Comparison of ENCODE assay signal across 25 mouse cellular contexts in genomic region chr7:68227021-68227420, GRCm38 (mm10). TPM values are rescaled to one million over a fixed set of nuclear protein-coding genes. Genes with fewer than 3 reads are reported as not detected.
A peak's percentile ranks its signal among the peaks of the same experiment; 100 is the strongest.
DNase-seq lines count a peak whose midpoint lies in the region; ATAC-seq and TF ChIP-seq lines count a peak whose summit lies in the region.
"Had no signal": no experiment of that assay in that cellular context is flagged by ENCODE, and none has a peak within 500 bp of the region (broad histone marks: within the 10 kb centered on the region; RNA-seq: fewer than 3 reads in every experiment).

No protein-coding gene starts in this region.

- no peaks in the 10 kb centered on the region for H3K27me3 ChIP-seq in thymus, adult 2 months (ENCODE audit: control insufficient read depth, insufficient read depth, low read length)
- H3K27me3 ChIP-seq in embryonic facial prominence, embryonic 10.5 days (replicated peaks; ENCODE audit: low read depth, poor library complexity, severe bottlenecking): no peaks in the 10 kb centered on the region
- H3K27me3 ChIP-seq: embryonic facial prominence, embryonic 12.5 days; forebrain, embryonic 13.5 days; heart, embryonic 15.5 days had no signal

- H3K36me3 ChIP-seq in thymus, adult 2 months (ENCODE audit: control insufficient read depth, insufficient read depth, low read length): no peaks in the 10 kb centered on the region
- peaks cover 91% of the 10 kb centered on the region for H3K36me3 ChIP-seq in embryonic facial prominence, embryonic 10.5 days (replicated peaks)

- no peak for TF ChIP-seq CTCF in thymus, adult 2 months (IDR thresholded peaks at IDR 0.05; ENCODE audit: borderline replicate concordance, control insufficient read depth, extremely low read depth, insufficient read depth, low read length, poor library complexity)

- no peak for TF ChIP-seq POLR2A in thymus, adult 2 months (IDR thresholded peaks at IDR 0.05; ENCODE audit: control insufficient read depth, extremely low read depth, insufficient read depth, low read length, poor library complexity)

- H3K4me3 ChIP-seq in thymus, adult 2 months (ENCODE audit: control insufficient read depth, insufficient read depth, low read length): no peak overlapping the region
- H3K4me3 ChIP-seq in embryonic facial prominence, embryonic 10.5 days: no peak overlapping the region
- H3K4me3 ChIP-seq: embryonic facial prominence, embryonic 12.5 days; forebrain, embryonic 13.5 days; gastrocnemius, adult 2 months; heart, embryonic 15.5 days had no signal

- 0 out of 2 replicates have a peak, but pooled peaks have one; percentile 10 for ATAC-seq in megakaryocyte, adult 5-6 weeks (ENCODE audit: poor library complexity, severe bottlenecking)
- ATAC-seq: forebrain, embryonic 13.5 days; hindbrain, embryonic 16.5 days; inflammation-experienced regulatory T-cells, adult 6 months; intestine, postnatal 0 days had no signal

- no peaks in the 10 kb centered on the region for H3K9me3 ChIP-seq in embryonic facial prominence, embryonic 10.5 days
- H3K9me3 ChIP-seq: embryonic facial prominence, embryonic 12.5 days; forebrain, embryonic 13.5 days; heart, embryonic 15.5 days had no signal

- WGBS in thymus, adult 2 months: 86% methylated on average over 11 of the region's 11 CpGs
- WGBS in embryonic facial prominence, embryonic 10.5 days: 83% methylated on average over 11 of the region's 11 CpGs

- H3K27ac ChIP-seq in thymus, adult 2 months (ENCODE audit: control insufficient read depth, insufficient read depth, low read length): peak overlapping the region; percentile 29; the same call in 1 of the 2 replicates
- peak overlapping the region; percentile 35; the same call in 1 of the 2 replicates for H3K27ac ChIP-seq in embryonic facial prominence, embryonic 10.5 days (replicated peaks)
- H3K27ac ChIP-seq: gastrocnemius, adult 2 months; heart, embryonic 15.5 days had no signal

- peaks cover 56% of the 10 kb centered on the region for H3K4me1 ChIP-seq in thymus, adult 2 months (replicated peaks; ENCODE audit: control insufficient read depth, insufficient read depth, low read length)
- peaks cover 52% of the 10 kb centered on the region for H3K4me1 ChIP-seq in embryonic facial prominence, embryonic 10.5 days

- peak; percentile 34 to 45 for DNase-seq in cerebellum, postnatal 14 days
- no peak for DNase-seq in cerebellum, postnatal 36 days
- DNase-seq in thymus, adult 2 months: no peak
- no peak for DNase-seq in thymus, postnatal 25 days
- DNase-seq in embryonic facial prominence, embryonic 10.5 days (ENCODE audit: low spot score): no peak
- DNase-seq in adrenal gland, adult (ENCODE audit: inconsistent age in 2 of 2, low spot score in 1 of 2): no peak
- DNase-seq in urinary bladder, postnatal 14 days (ENCODE audit: low spot score): no peak
- DNase-seq: adrenal gland, postnatal 10 days; cerebellum, adult 11 months; cerebellum, adult 8-10 months; embryo, embryonic 11 days; gastrocnemius, adult 2 months; gastrocnemius, postnatal 25 days; heart, adult 11 months had no signal

RNA-seq across cellular contexts. Expression of gene Pgpep1l, which starts 37.0 kb away (rescaled TPM):
- 0.98 and 1.5 TPM in 2 replicates for polyA plus RNA-seq in thymus, adult 2 months (2012; rRNA removed)
- not detected in 2 replicates for polyA plus RNA-seq in embryonic facial prominence, embryonic 10.5 days (2016; fragmentation: Nextera tagmentation; extraction: Ambion mirVana)
- total RNA-seq in megakaryocyte, adult 5-6 weeks (2015): not detected in 2 replicates
- not detected in 2 replicates for total RNA-seq in megakaryocyte, adult 5-6 weeks (2017)
- total RNA-seq: common myeloid progenitor, adult 5-6 weeks; heart, postnatal 25 days had no signal
- polyA plus RNA-seq: C2C12; embryonic facial prominence, embryonic 12.5 days; forebrain, embryonic 13.5 days; hindbrain, embryonic 11.5 days; hindbrain, embryonic 16.5 days; intestine, postnatal 0 days had no signal

RNA-seq across cellular contexts. Expression of gene Fam169b, which starts 46.6 kb away (rescaled TPM):
- 111 and 114 TPM in 2 replicates for polyA plus RNA-seq in thymus, adult 2 months (2012; rRNA removed)
- 1.1 and 1.4 TPM in 2 replicates for polyA plus RNA-seq in embryonic facial prominence, embryonic 10.5 days (2016; fragmentation: Nextera tagmentation; extraction: Ambion mirVana)
- 0.18 and 0.98 TPM in 2 replicates for total RNA-seq in megakaryocyte, adult 5-6 weeks (2015)
- 0.04 and 0.61 TPM in 2 replicates for total RNA-seq in megakaryocyte, adult 5-6 weeks (2017)
- polyA plus RNA-seq: forebrain, embryonic 13.5 days; hindbrain, embryonic 16.5 days had no signal

Comparison
In these comparisons a context has a peak if more than half of its experiments do, and no peak if none do; other contexts are left out.
1. DNase-seq: peak in cerebellum, postnatal 14 days (2 of 2); none in cerebellum, postnatal 36 days (0 of 2), thymus, adult 2 months (single experiment), thymus, postnatal 25 days (single experiment), embryonic facial prominence, embryonic 10.5 days (single experiment), adrenal gland, adult (0 of 2) and urinary bladder, postnatal 14 days (single experiment).
2. RNA of gene Fam169b, which starts 46.6 kb away (polyA plus RNA-seq): 111 to 114 TPM in thymus, adult 2 months; 1.1 to 1.4 TPM in embryonic facial prominence, embryonic 10.5 days; every median in the first group is over 10 times any median in the second.